Mouse (Mus musculus) stomach, postnatal 0 days (tissue): ENCODE results near the gene Gm13695. TPM values are rescaled to one million over a fixed set of nuclear protein-coding genes. Genes with fewer than 3 reads are reported as not detected.
"Not testable (repeated sequence)": the region's sequence is repeated elsewhere in the genome, so short reads cannot be mapped to it uniquely, and the experiment has no call there.

Experiments
- ATAC-seq: fragments of 200-750 bp; cut with Nextera tagmentation; 2 replicates; pipeline ENCODE4 v1.8.0; 2017; ENCODE audit not compliant: low FRiP score, low TSS enrichment
- DNase-seq: peaks from one replicate; pipeline ENCODE4 v3.0.0-alpha.2; 2016; ENCODE audit warnings: low spot score
- H3K27ac ChIP-seq: fragments of 300-500 bp; sonication (generic); replicated peaks from 2 replicates; pipeline ENCODE4 v1.5.1; 2014; ENCODE audit warnings: mild to moderate bottlenecking, control low read depth
- H3K27me3 ChIP-seq: fragments of 300-500 bp; sonication (generic); 2 replicates; pipeline ENCODE4 v1.6.1; 2014; ENCODE audit warnings: low read length; ENCODE audit not compliant: control insufficient read depth, insufficient read depth
- H3K36me3 ChIP-seq: fragments of 300-500 bp; sonication (generic); 2 replicates; pipeline ENCODE4 v1.6.1; 2014; ENCODE audit warnings: low read length, mixed read lengths; ENCODE audit not compliant: control insufficient read depth, insufficient read depth
- H3K4me1 ChIP-seq: fragments of 300-500 bp; sonication (generic); replicated peaks from 2 replicates; pipeline ENCODE4 v1.6.1; 2014; ENCODE audit warnings: antibody characterized with exemption; ENCODE audit not compliant: control insufficient read depth, insufficient read depth
- H3K4me2 ChIP-seq: fragments of 300-500 bp; sonication (generic); replicated peaks from 2 replicates; pipeline ENCODE4 v1.6.1; 2014; ENCODE audit warnings: low read depth, mild to moderate bottlenecking, control low read depth, moderate library complexity
- H3K4me3 ChIP-seq: fragments of 300-500 bp; sonication (generic); 2 replicates; pipeline ENCODE4 v1.5.1; 2014; ENCODE audit warnings: low read depth, low read length, control low read depth
- H3K9ac ChIP-seq: fragments of 300-500 bp; sonication (generic); 2 replicates; pipeline ENCODE4 v1.6.1; 2014; ENCODE audit warnings: mild to moderate bottlenecking, low read length, control low read depth, mixed read lengths
- H3K9me3 ChIP-seq: fragments of 300-500 bp; sonication (generic); 2 replicates; pipeline ENCODE4 v1.6.1; 2016; ENCODE audit warnings: low read length; ENCODE audit not compliant: control insufficient read depth
- CTCF ChIP-seq: IDR thresholded peaks from 2 replicates; pipeline ENCODE4 v1.5.1; 2016; ENCODE audit warnings: antibody characterized with exemption, low read depth, mild to moderate bottlenecking, moderate library complexity
- EP300 ChIP-seq: optimal IDR thresholded peaks from 2 replicates; pipeline ENCODE3; 2016; ENCODE audit warnings: antibody characterized with exemption
- WGBS: fragments of 180-500 bp; shearing (Covaris S2); extraction: QIAGEN DNeasy Blood & Tissue Kit; methylation state at CpG from one replicate; pipeline ENCODE4 v1.1.7; 2014; 5-methylcytosine and 5-hydroxymethylcytosine counted together
- polyA plus RNA-seq: library from polyadenylated mRNA; unstranded; fragments of >200 nt; fragmentation: Nextera tagmentation; extraction: Ambion mirVana; gene quantifications from 2 replicates; pipeline ENCODE4 v1.2.1, GENCODE M21; 2015

Gm13695 gene
- polyA plus RNA-seq, 1 experiment from 2014 or later, result not detected

GRCm38 (mm10) chr2:84014572-84014971, 47.5 kb downstream of the Gm13695 start:
- WGBS, result 60% methylated on average over 6 of the region's 6 CpGs
- DNase-seq, result no peak
- no peaks in the 10 kb centered on the region for H3K36me3 ChIP-seq

DNA sequence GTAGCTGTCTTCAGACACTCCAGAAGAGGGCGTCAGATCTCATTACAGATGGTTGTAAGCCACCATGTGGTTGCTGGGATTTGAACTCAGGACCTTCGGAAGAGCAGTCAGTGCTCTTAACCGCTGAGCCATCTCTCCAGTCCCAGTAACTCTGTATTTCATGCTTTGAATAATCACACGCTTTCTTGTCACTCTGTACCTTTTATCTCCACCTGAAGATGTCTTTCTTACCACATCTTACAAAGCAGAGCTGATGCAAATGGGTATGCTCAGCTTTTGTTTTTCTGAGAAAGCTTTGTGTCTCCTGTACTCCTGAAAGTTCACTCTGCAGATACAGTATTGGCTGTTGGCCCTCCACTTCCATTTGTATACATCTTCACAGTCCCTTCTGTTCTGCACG, 49.2 kb downstream of the Gm13695 start:
- not testable (repeated sequence) for H3K27ac ChIP-seq, H3K9ac ChIP-seq, H3K9me3 ChIP-seq, H3K4me1 ChIP-seq, H3K36me3 ChIP-seq, H3K27me3 ChIP-seq, ATAC-seq, H3K4me3 ChIP-seq, H3K4me2 ChIP-seq, DNase-seq
- 80% methylated on average over 4 of the region's 5 CpGs for WGBS

More at GRCm38 (mm10) chr2:84014572-84014971, 47.5 kb downstream of the Gm13695 start:
- Histone ChIP-seq H3K9ac (no peak overlapping the region), H3K9me3 (no peaks in the 10 kb centered on the region), H3K4me3 (no peak overlapping the region), H3K4me1 (no peaks in the 10 kb centered on the region), H3K27me3 (no peaks in the 10 kb centered on the region), H3K4me2 (no peak overlapping the region), H3K27ac (no peak overlapping the region)
- no peak for ATAC-seq
- TF ChIP-seq EP300, result no peak
- TF ChIP-seq CTCF, result no peak

- 35% methylated on average over 3 of the region's 3 CpGs for WGBS
- DNase-seq (no peak), ATAC-seq (no peak)
- H3K36me3 ChIP-seq, result no peaks in the 10 kb centered on the region
- H3K4me2 ChIP-seq, result no peak overlapping the region
- H3K9ac ChIP-seq, result no peak overlapping the region
- no peak overlapping the region for H3K4me3 ChIP-seq
- no peaks in the 10 kb centered on the region for H3K4me1 ChIP-seq
- TF ChIP-seq CTCF (no peak), EP300 (no peak)
- no peak overlapping the region for H3K27ac ChIP-seq
- H3K9me3 ChIP-seq, result no peaks in the 10 kb centered on the region
- H3K27me3 ChIP-seq, result no peaks in the 10 kb centered on the region
Measured at GRCm38 (mm10) chr2:84018330-84018729, 51.2 kb downstream of the Gm13695 start.

Other genes with a start within 250 kb of the Gm13695 start
- gene Itgav, start 242.9 kb upstream of the Gm13695 start, polyA plus RNA-seq, result 69.8 and 74.3 TPM in 2 replicates
- 4.2 and 4.8 TPM in 2 replicates for gene Fam171b, start 154.7 kb upstream of the Gm13695 start, polyA plus RNA-seq
- not detected in 2 replicates for gene Zswim2, start 26.1 kb upstream of the Gm13695 start, polyA plus RNA-seq
- gene Gm13698, start 11.6 kb upstream of the Gm13695 start, polyA plus RNA-seq, result not detected in 2 replicates
- not detected in 2 replicates for gene Gm13693, start 5.8 kb upstream of the Gm13695 start, polyA plus RNA-seq
- gene Gm13696, start 5.8 kb downstream of the Gm13695 start, polyA plus RNA-seq, result not detected in 2 replicates
- gene Gm13694, start 11.6 kb downstream of the Gm13695 start, polyA plus RNA-seq, result not detected in 2 replicates
- not detected in 2 replicates for gene Gm13697, start 17.4 kb downstream of the Gm13695 start, polyA plus RNA-seq
- gene Gm13691, start 23.2 kb downstream of the Gm13695 start, polyA plus RNA-seq, result not detected in 2 replicates